Mouse (Mus musculus): ENCODE data around the gene Dbnl.

- TF ChIP-seq CTCF (IDR thresholded peaks at IDR 0.05; ENCODE audit: low read depth, low read length) = no peak
- no peak for TF ChIP-seq POLR2A (IDR thresholded peaks at IDR 0.05; ENCODE audit: borderline replicate concordance, low read depth, low read length)
These were observed 52.1 kb downstream of the Dbnl start for GRCm38 (mm10) chr11:5840346-5840745.

Measured in bone marrow macrophage, adult 2 months (primary cell).